Mouse (Mus musculus): Measurements from ENCODE around the gene 4930556J24Rik.
A peak's percentile ranks its signal among the peaks of the same experiment; 100 is the strongest.
"Not testable (repeated sequence)": the region's sequence is repeated elsewhere in the genome, so short reads cannot be mapped to it uniquely, and the experiment has no call there.

4930556J24Rik gene

DNA sequence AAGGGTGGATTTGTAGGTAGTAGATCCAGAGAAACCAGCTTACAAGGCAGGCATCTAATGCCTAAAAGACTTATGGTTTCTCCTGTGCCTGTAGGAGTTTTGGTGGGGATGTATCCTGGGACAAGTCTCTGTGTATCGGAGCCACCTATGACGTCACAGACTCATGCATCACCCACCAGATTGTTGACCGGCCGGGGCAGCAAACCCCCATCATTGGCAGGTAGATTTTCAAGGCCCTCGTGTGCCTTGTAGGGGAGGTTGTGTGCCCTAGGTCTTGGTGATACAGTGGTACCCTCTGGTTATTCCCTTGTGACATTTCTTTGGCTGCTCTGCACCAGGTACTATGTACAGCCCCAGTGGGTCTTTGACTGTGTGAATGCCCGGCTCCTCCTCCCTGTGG is at the start of gene 4930556J24Rik:
Gene 4930556J24Rik (minus strand): TSS at position 101 of the 400 bp plus-strand sequence.
- no peak for DNase-seq

DNA sequence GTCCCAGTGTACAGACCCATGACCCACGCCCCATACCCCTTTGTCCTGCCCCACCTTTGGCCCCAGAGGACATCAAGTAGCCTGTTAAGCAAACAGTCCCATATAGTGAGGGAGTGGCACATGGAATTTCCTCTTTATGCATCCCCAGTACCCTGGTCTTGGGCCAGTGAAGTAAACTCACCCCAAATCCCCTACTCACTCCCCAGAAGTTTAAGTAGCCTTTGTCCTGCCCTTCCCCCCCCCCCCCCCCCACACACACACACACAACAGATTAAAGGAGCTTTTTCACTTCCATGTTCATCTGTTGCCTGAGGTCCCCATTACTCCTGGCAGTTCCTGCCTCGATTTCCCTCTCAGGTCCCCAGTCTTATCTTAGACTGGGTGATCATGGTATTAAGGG is 46.7 kb upstream of the 4930556J24Rik start:
- DNase-seq, result no peak

DNA sequence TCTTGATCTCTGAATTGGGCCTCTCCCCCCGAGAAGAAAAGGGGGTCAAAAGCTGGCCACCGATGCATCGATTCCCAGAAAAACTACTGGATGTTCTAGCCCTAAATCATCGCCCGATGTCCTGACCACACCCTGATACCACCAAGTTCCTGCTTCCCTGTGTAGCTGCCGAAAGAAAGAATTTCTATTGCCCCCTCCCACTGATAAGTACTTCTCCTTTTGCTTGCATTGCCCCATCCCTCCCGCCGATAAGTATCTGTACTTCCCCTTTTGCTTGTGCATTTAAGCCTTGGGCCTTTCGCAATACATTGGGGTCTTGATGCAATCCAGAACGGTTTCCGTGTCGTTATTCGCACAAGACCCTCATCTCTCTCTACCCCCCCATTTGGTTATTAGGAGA is 45.5 kb upstream of the 4930556J24Rik start:
- DNase-seq, result not testable (repeated sequence)

DNA sequence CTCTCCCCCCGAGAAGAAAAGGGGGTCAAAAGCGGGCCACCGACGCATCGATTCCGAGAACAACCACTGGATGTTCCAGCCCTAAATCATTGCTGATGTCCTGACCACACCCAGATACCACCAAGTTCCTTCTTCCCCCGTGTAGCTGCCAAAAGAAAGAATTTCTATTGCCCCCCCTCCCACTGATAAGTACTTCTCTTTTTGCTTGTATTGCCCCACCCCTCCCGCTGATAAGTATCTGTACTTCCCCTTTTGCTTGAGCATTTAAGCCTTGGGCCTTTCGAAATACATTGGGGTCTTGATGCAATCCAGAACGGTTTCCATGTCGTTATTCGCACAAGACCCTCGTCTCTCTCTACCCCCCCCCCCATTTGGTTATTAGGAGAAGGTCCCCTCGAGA is 39.2 kb upstream of the 4930556J24Rik start:
- DNase-seq, result not testable (repeated sequence)

DNA sequence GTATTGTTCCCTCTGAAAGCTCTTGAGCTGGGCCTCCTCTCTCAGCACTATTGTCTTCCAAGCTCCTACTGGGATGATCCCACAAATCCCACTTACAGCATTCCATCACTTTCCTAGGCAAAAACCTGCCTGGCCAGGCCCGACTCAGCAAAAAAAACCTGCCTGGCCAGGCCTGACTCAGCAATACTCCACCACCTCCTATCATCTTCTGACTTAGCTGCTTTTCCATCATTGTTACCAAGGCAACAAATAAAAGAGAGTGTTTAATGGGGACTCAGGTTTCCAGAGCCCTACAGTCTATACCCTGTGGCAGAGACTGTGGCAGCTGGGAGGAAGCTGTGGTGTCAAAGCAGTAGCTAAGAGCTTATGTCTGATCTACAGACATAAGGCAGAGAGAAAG is 36.0 kb upstream of the 4930556J24Rik start:
- no peak for DNase-seq

DNA sequence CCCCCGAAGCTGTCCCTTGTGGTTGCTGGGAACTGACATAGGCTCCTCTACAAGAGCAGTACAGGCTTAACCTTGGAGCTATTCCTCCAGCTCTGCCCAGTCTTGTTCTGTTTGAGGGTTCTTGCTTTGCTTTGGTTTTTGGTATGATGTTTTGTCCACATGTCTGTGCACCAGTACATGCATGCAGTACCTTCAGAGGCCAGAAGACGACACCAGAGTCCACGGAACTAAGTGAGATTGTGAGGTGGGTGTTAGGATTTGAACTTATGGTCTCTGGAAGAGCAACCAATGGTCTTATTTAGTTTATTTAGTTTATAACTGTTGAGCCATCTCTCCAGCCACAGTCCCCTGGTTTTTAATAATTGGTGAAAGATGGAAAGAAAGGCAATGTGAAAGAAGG is 29.9 kb upstream of the 4930556J24Rik start:
- DNase-seq, result no peak

DNA sequence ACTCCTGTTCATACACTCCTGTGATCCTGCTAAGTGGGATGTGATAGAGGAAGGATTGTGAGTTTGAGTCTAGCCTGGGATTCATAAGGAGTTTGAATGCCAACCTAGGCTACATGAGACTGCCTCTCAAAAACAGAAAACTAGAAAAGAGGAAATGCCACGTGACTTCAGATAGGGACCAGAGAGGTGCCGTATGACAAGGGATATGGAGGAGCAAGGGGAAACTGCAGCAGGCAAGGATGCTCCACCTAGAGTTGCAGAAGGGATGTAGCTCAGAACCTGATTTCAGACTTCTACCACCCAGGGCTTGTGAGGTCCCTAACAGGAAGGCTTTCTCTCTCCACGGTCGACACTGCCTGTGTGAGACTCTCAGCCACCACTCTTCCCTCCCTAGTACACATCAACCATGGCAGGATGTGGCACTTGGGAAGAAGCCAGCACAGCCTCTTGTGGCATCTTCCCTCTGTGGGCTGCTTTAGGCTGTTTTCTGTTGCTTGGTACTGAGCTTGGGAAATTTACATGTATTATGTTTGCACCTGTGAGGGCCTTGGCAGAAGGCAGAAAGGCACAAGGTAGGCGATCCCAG is 28.7 kb upstream of the 4930556J24Rik start:
- no peak for DNase-seq

DNA sequence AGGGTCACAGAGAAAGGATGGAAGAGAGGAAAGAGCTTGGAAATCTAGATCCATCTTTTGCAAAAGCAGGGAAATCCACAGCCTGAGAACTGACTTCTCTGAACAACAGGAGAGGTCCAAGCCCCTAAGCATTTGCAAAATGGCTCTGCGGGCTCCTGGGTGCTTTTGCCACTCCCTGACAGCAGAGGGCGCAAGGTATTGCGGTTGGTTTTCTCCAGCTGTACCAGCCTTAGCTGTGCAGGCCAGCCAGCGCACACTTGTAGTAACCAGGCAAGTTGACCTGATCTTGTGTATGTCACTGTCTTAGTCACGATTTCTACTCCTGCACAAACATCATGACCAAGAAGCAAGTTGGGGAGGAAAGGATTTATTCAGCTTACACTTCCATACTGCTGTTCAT is 25.0 kb upstream of the 4930556J24Rik start:
- DNase-seq, result peak; percentile 76

DNA sequence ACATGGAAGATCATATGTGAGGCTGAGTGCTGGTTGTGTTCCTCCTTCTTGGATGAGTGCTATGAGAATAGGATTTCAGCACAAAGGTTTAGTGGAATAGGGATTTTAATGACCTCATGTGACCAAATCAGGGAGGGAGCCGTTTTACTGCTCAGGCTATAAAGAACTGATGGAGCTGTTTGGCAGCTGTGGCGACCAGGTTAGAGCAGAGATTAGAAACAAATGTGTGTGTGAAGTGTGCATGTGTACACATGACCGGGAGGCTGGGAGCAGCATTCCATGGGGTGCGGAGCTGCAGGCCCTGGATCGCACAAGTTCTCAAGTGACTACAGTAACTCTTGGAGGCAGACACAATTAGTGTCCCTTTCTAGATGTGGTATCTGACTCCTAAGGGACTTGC is 23.0 kb upstream of the 4930556J24Rik start:
- DNase-seq, result no peak

DNA sequence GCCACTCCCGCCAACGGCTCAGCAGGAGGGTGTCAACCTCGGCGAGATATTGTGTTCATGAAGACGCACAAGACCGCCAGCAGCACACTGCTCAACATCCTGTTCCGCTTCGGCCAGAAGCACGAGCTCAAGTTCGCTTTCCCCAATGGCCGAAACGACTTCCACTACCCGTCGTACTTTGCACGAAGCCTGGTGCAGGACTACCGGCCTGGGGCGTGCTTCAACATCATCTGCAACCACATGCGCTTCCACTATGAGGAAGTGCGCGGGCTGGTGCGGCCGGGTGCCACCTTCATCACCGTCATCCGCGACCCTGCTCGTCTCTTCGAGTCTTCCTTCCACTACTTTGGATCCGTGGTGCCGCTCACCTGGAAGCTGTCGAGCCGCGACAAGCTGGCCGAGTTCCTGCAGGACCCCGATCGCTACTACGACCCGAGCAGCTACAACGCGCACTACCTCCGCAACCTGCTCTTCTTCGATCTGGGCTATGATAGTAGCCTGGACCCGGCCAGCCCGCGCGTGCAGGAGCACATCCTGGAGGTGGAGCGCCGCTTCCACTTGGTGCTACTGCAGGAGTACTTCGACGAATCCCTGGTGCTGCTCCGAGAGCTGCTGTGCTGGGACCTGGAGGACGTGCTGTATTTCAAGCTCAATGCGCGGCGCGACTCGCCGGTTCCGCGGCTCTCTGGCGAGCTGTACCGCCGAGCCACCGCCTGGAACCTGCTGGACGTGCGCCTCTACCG is 21.6 kb upstream of the 4930556J24Rik start:
- DNase-seq, result no peak

DNA sequence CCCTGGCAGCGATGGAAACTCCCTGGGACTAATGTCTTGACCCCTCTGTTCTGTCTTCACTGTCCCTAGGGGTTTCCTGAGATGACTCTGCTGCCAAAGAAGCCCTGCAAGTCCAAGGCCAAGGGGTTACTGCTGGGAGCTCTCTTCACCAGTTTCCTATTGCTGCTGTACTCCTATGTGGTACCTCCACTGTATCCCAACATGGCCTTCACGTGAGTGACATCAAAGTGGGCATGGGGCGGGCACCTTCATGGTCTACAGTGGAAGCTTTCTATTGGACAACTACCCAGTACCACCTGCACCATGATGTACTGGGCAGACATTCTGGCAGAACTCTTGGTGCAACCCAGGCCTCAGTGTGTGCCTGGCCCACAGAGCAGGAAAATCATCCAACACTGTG is 20.3 kb upstream of the 4930556J24Rik start:
- no peak for DNase-seq

DNA sequence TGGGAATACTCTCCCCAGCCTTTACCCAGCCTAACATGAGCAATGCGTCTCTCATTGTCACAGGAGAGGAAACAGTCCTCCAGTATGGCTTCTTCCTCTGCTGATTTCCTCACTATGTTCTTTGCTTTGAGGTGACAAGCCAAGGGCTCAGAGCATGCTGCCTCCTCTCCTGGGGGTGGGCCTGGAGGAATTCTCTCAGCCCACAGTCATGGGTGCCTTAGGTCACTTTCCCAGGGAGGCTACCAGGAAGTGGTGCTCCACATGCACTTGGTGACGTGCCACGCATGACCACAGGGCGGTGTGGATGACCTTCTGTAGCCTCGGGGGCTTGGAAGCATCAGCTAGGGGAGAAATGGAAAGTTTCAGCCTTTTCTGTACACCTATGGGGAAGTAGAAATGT is 18.9 kb upstream of the 4930556J24Rik start:
- DNase-seq, result no peak

DNA sequence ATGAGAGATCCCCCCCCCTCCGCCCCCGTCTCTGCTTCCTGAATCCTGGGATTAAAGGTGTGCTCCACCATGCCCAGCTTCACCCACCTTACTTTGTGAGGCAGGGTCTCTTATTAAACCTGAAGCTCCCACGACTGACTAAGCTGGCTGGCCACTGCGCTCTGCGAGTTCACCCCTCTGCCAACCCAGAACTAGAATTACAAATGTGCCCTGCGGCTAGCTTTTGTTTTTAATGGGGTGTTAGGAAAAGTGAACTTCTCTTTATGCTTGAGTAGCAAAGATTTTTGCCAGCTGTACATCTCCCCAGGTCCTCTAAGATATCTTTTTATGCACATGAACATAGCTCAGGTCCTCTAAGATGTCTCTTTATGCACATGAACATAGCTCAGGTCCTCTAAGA is 17.3 kb upstream of the 4930556J24Rik start:
- peak; percentile 51 for DNase-seq

DNA sequence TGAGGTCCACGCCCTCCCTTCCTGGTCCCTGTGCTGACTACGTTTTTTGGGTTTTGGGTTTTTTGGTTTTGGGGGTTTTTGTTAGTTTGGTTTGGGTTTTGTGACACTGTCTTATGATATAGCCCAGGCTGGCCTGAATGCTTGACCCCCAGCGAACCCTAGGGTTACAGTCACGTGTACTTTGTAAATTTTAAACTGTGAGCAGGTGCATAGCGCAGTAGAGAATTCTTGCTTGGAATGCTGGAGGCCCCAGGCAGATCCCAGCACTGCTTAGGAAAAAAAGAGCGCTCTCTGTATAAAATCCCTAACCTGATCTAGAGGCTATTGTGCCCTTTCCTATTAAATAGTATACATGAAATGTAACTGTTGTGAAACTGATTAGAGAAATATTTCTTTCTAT is 16.6 kb upstream of the 4930556J24Rik start:
- no peak for DNase-seq

DNA sequence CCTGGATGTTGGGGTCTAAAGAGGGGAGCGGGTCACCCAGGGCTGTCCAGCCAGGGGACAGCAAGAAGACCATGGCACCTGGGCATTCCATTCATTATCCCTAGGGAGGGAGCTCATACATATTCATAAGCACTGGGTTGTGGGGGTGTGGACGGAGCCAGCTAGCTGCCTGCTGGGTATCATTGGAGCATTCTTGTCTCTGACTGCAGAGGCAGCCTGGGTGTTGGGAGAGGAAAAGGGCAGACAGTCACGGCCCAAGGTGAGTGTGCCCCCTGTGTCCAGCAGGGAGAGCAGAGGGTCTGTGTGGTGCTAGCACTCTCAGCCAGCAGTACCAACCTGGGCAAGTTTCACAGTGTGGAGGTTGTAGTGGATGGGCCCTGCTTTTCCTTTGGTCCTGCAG is 13.2 kb upstream of the 4930556J24Rik start:
- peak; percentile 63 for DNase-seq

DNA sequence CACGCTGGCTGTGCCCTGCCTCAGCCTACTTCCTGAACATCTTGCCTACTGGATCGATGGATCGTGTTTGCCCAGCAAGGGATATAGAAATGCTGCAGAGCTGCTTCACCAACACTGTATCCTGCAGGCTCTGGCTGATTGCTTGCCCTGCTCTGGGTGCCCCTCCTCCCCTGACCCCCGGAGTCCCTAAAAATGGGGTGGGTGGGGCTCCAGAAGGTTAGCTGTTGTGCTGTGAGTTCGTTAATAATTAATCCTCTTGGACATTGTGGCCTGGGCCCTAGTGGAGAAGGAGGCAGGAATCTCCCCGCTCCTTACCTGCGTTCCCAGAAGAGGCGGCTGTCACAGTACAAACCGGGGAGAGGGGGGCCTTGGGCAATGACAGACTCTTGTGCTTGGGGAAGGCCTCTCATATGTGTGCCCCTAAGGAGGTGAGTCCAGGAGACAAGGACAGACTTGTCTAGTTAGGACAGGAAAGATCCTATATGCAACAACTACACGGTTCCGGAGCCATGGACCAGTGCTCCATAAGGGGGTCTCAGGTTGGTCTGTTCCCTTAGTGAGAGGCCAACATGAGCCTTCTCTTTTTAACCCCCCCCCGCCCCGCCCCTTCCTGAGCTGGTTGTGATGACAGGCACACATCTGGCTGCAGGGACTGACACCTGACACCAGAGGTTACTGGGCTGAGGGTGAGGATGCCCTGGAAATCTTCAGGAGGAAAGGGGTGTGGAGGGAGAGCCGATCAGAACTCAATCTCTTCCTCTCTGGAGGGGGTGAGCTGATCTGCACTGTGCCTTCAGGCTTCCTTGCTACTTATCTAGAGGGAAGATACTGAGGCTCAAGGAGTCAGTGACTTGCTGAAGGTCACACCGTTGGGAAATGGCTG is 7.5 kb upstream of the 4930556J24Rik start:
- DNase-seq, result peak; percentile 83

DNA sequence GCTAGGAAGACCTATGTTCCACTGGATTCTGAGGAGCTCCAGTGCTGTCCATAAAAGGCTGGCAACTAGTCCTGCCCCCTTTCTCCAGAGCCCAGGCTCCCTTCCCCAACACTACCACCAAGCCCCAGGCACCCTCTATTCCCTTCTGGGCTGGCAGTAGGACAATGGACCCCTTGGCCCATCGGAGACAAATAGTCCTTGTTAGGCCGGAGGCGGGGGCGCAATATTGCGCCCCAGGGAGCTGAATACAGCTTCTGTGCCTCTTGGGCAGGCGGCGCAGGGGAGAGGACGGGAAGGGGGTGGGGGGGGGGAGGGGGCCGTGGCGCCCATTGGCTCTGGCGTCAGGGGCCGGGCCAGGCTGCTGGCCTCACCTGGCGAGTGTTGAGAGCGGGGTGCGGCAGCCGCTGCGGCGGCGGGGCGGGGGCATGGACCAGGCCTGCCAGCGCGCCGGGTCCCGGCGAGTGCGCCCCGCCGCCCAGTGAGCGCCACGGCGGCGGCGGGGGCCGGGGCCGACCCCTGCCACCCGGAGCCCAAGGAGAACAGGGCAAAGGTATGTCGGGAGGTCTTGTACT is 6.8 kb upstream of the 4930556J24Rik start, which contains the start of gene Gal3st1:
Gene Gal3st1 (plus strand): TSS at position 346 of the 572 bp plus-strand sequence.
- DNase-seq, result peak; percentile 76

DNA sequence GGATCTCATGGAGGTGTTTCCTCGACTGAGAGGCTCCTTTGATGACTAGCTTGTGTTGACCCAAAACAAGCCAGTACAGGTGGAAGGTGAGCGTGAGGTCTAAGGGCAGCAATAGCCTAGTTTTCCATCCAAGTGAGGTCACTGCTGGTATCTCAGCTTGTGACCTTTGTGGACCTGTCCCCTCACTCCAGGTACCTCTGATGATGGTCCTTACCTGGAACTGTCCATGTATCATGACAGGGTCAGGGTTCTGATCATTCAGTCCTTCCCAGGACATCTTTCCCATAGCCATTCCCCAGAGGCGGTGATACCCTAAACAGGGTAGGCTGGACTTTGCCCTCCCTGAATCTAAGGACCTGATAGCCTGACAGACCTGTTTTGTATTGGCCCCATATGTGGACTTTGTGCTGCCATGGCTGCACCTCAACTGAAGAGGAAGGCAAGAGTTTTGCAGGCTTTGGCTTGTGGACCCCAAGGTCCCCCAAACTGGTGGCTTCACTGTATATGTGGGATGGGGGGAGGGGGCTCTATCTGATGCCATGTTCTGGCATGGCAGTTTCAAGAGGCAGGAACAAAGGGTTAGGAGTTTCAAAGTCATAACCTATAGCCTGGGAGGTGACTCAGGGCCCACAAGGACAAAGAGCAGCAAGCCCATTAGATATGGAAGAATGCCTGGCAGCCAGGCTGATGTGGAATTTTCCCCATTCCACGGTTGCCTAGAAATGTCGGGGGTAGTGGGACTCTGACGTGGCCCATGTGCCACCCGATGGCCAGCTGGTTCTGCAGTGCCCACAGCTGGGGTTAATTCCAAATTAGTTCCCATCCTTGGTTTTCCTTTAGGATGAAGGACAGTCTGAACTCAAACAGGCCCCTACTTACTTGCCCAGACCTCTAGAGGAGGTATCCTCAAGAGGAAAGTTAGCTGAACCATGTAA is 6.0 kb upstream of the 4930556J24Rik start:
- DNase-seq, result peak; percentile 70

DNA sequence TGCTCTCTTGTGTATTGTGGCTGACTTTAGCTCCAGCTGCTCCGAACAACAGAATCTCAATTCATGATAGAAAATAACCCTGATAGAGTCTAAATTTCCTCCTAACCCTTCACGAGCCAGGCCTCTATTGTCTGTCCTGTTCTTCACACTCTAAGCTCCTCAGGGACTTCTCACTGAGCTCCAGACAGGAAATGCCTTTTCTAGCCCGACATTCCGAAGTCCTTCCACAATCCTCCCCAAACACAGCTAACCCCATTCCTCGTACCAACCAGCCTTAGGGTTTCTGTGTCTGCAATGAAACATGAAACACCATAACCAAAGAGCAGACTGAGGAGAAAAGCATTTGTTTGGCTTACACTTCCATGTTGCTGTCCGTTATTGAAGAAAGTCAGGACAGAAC is 5.0 kb upstream of the 4930556J24Rik start:
- DNase-seq, result no peak

DNA sequence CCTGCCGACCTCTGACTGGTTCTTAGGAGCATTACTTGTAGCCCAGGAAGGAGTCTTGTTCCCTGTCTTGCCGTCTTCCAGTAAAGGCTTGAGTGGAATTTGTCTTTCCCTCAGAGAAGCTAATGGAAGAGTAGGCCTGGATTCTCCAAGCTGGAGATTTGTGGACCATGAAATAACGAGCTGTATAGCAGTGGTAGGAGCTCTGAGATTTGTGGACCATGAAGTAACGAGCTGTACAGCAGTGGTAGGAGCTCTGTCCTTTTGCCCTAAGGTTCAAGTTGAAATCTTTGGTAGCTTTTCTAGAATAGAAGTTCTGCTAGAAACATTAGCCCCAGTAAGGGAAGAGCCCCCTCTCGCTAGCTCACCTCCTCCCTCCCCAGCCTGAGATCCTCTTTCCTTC is 1.8 kb upstream of the 4930556J24Rik start:
- peak; percentile 34 for DNase-seq

DNA sequence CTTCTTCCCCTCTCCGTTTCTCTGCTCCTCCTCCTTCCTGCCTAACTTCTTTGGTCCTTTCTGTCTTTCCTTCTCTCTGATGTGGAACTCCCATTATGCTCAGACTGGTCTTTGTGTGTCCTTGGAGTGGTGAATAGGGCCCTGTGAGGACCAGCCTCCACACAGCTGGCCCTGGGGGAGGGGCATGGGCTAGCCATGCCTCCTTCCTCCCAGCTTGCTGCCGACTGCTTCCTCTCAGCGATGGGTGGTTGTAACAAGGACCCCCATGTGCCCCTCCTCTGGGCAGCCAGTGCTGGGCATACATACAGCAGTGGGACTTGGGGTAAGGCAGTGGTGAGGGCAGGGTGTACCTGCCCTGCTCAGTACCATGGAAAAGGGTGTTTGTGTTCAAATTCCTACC is 2.3 kb downstream of the 4930556J24Rik start:
- no peak for DNase-seq

DNA sequence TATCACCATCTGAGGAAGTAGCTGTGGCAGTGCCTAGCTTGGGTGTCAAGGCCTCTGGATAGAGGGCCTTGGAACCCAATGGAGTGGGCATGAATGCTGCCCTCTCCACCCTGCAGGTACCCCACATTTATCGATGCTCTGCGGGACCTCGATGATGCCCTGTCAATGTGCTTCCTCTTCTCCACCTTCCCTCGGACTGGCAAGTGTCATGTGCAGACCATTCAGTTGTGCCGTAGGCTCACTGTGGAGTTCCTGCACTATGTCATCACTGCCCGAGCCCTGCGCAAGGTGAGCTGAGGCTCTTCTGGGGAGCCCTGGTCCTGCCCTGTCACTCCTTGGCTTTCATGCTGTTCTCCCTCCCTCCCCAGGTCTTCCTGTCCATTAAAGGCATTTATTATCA is 3.5 kb downstream of the 4930556J24Rik start:
- no peak for DNase-seq

Measured in kidney, postnatal 14 days (tissue).